Mouse (Mus musculus): ENCODE results near the gene Blmh.

Gene Blmh

DNA sequence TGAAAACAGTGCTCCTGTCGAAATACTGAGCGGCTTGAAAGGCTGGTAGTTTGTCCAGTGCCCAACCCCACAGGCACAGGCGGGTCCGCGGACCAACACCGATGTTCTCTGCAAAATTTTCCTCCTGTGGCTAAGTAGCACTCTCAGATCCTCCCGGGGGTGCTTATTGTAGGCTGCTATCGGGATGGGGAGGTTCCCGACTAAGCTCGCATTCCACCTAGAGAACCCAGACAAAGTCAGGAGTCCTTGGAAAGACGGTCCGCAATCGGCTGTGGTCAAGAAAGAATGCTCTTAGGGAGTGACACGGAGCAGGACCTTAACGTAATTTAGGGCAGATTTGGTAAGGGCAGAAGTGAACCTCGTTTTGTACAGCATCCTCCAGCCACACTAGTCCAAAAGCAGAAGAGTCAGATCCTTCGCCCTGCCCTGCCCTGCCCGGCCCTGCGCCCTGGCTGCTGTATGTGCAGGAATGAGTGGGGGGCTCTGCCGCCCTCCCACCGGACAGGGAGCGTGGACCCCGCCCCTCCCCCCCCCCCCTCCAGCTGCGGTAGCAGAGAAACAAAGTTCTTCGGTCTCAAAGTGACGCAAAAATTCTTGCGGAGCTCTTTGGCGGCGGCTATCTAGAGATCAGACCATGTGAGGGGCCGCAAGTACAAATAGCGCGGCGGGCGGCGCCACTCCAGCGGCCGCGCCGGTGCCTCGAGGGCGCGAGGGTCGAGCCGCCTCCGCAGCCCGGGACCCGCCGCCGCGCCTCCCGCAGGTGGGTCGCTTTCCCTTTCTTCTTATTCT is 73.5 kb downstream of the Blmh start, which contains the start of gene Slc6a4:
Slc6a4 (plus strand) TSS at position 688 of the 789 bp plus-strand sequence.
- DNase-seq (ENCODE audit: low spot score), result no peak

GRCm38 (mm10) chr11:76998705-76999226 is 74.2 kb downstream of the Blmh start:
- DNase-seq (ENCODE audit: low spot score), result no peak

GRCm38 (mm10) chr11:77000741-77001140 is 76.1 kb downstream of the Blmh start:
- DNase-seq (ENCODE audit: low spot score), result no peak

DNA sequence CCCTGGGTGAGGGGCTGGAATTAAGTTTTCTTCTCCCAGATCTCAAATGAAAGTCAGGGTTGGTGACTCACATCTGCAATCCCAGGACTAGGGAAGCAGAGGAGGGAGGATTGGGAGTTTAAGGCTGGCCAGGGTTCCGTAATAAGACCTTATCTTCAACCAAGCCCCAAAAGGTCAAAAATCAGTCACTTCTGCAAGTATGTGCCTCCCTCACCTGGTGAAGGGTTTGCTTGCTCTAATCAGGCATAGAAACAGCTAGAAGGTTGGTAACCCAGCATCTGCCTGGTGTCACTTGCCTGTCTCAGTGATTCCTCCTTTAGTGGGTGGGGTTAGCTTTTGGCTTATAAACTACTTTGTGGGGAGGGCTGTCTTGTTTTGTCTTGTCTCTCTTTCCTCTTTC is 77.8 kb downstream of the Blmh start:
- no peak for DNase-seq (ENCODE audit: low spot score)

GRCm38 (mm10) chr11:77005881-77006280 is 81.3 kb downstream of the Blmh start:
- no peak for DNase-seq (ENCODE audit: low spot score)

- no peak for DNase-seq (ENCODE audit: low spot score)
Measured at GRCm38 (mm10) chr11:77006616-77007015, 82.0 kb downstream of the Blmh start.

- no peak for DNase-seq (ENCODE audit: low spot score)
Measured at GRCm38 (mm10) chr11:77009069-77010025, 84.7 kb downstream of the Blmh start.

- DNase-seq (ENCODE audit: low spot score), result no peak
Measured at GRCm38 (mm10) chr11:77010762-77011475, 86.3 kb downstream of the Blmh start.

DNA sequence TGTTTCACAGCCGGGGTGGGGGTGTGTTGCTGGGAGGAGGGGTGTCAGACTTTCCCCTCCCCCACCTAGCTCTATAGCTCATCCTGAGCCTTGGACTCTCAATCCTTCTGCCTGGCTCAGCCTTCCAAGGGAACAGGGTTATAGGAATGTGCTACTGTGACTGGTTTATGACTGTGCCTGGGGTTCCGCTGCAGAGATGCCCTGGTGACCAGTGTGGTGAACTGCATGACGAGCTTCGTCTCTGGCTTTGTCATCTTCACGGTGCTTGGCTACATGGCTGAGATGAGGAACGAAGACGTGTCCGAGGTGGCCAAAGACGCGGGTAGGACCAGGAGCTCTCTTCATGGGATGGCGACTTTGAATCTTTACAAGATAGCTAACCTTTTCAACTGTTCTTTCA is 93.4 kb downstream of the Blmh start:
- DNase-seq (ENCODE audit: low spot score), result no peak

- no peak for DNase-seq (ENCODE audit: low spot score)
Measured at GRCm38 (mm10) chr11:77019539-77019938, 94.9 kb downstream of the Blmh start.

DNA sequence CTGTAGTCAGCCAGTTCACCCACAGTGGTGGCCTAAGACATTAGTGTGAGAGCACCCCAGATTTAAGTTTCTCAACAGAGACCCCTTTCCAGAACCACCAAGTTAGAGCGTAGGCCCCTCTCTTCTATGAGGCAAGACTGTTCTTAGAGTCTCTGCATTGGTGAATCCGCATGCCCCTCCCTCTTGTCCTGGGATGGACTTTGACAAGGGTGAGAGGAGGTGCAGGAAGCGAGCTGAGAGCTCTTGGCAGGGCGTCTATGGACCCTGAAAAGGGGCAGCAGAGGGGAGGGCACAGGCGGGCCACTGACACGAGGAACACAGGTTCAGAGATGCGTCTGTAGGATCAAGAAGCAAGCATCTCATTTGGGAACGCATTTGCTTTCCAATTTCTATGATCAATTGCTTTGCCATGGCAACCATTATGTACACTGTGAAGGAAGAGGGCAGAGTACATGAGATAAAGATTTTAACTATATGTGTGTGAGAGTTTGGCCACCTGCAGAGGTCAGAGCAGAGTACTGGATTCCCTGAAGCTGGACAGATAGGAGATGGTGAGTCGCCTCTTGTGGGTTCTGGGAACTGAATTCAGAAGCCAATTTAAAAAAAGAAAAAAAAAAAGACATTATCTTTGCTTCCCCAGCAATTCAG is 97.3 kb downstream of the Blmh start:
- DNase-seq (ENCODE audit: low spot score), result no peak

- DNase-seq (ENCODE audit: low spot score), result no peak
Measured at GRCm38 (mm10) chr11:77026559-77026958, 102.0 kb downstream of the Blmh start.

DNA sequence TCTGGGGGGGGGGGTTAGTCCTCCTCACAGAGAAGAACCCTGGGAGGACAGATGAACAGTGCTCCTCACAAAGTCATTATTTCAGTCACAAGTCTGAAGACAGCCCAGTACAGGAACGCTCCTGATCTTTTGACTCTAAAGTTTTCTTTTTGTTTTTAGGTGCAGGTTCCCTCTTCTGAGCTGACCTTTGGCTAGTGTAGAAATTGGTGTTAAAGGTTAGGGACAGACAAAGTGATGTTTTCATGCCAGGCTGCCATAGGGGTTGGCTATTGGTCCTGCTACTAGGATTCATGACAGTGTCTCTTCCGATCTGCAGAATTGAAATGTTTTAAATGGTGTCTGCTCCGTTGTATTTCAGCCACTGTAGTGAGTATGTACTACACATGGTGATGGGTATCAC is 103.5 kb downstream of the Blmh start:
- no peak for DNase-seq (ENCODE audit: low spot score)

DNA sequence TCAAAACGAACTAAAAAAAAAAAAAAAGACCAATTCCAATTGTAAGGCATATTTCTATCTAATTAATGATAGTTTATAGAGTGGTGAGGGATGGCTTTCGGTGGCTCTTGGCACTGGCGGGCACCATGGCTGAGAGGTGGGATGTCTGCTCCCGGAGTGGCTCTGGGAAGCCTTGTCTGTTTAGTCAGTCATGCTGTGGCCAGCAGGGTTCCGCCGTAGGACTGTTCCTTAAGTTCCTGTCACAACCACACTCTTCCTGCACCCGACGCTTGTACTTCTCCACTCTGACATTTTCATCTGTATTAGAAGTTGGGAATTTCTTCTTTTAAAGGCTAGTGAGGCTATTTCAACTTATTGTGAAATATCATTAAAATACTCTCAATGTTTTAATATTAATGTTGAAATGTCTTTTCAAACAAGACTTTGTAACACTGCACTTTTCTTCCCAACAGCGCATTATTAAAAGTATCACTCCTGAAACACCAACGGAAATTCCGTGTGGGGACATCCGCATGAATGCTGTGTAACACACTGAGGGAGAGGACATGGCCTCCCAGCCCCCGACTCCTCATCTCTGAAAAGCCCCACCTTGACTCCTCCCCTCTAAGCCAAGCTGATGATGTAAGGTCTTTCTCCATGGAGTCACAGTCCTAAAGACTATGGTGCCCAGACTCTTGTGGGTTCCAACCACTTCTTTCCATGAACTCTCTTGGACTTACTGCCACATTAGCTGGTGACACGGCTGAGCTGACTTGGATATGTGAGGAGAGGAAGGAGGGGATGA is 106.7 kb downstream of the Blmh start:
- no peak for DNase-seq (ENCODE audit: low spot score)

Data from testis, postnatal 10 days (tissue).